Mouse (Mus musculus) right cerebral cortex, adult 2 months (tissue): ENCODE measurements around the gene Celf2.

ENCODE experiments used
- DNase-seq, 2 experiments: peaks; one replicate each; pipeline ENCODE4 v3.0.0; 2021 to 2022; ENCODE audit warnings: low spot score in 2 of 2

Gene Celf2

DNA sequence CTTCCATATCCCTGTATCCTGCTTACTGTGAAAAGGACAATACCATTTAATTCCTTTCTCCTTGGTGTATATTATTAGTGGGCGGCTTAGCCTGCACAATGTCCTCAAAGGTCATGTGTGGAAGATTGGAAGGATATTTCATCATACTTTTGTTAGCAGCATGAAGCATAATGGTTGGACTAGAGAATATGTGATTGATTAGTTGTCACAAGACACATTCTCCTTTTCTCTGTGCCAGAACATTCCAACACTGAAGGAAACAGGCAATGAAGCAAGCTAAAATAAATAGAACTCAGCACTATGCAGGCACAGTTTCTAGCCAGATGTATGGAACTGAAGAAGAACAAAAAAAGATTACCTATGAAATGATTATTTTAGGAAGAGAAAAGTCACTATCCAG is 482.6 kb downstream of the Celf2 start:
- no peak for DNase-seq

DNA sequence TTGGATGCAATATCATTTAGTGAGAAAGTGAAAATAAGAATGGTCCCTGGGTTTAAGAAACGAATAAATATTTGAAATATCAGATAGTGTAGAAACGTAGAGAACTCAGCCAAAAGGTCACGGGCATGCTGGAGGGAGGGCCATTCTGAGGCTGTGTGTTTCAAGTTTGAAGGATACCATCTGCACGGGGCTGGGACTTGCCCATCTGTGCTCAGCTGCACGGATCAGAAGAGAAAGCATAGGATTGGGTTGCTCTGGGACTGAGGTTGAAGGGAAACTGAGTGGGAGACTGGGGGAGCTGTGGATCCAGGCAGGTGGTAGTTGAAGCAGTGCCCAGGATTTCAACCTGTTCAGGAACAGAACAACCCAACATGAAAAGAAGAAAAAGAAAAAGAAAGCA is 483.8 kb downstream of the Celf2 start:
- no peak for DNase-seq

DNA sequence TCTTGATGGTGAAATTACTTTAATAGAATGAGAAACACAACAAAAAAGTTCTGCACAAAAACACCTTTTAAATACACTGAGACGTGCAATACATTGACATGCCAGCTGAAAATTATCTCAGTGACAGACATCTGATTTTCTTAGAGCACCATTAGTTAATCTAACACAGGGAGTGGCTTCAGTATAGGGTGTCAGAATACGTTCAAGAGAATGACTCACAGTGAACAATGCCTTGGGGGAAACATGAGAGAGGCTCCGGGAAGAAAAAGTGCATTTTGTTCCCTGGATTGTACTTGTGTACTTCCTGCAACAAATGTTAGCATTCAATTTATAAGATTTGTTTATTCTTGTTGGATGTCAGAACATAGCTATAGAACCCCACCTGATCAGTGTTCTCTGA is 487.2 kb downstream of the Celf2 start:
- no peak for DNase-seq

DNA sequence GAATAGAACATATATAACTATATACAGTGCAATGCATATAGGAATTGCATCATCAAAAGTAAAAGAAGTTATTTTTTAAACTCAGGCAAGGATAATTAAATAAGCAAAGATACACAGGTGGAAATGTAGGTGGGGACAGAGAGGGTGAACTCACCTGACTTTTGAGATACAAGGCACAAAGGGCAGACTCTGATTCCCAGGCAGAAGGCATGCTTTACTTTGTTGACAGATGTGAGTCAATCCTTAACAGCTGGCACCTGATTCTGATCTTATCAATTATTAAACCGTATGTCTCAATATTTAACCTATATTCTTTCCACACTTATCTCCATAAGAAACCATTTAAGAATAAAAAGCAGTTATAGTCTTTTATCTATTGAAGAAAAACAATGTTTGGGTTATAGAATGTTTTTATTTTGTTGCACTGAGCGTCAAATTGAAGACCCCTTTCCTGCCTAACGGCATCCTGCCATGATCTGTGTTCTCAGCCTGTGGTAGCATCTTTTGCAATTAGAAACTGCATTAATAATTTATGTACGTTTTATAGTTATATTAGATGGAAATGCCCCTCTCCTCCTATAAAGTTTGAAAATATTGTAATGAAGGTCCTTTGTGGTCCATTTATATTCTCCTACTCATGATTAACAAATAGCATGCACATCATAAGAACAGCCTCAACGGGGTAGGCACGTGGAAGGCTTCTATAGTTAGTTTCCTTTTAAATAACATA is 491.8 kb downstream of the Celf2 start:
- DNase-seq, result no peak

DNA sequence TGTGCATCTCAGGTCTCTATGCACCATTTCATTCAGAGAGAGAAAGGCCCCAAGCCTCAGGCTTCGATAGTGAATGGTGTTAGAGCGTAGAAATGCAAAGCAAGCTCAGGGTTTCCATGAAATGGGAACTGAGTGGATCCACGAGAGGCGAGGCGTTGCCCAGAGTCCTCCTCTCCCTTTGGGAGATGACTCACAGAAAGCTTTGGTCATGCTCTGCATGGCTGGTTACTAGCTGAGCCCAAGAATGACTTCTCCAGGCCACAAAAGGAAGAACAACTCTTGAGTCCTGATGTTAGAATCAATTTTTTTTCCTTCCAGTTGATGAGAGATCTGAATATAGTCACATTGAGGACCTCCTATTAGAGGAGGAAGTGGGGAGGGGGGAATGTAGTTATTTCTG is 496.2 kb downstream of the Celf2 start:
- no peak for DNase-seq

DNA sequence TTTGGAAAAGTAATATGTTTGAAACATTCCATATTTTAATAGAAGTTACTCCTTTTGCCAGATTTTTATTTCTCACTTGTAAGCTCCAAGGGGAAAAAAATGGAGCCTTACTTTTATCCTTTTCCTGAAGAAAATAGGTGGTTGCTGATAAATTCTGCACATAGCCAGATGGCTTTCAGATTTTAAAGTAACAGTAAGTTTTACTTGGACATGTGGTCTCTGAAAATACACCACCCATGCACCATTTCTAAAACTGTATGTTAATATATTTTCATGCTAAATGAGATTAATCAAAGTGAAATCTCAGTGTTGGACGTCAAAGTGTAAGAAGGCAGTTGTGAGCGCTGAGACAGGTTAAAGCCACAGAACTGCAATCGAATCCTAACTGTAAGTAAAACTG is 502.5 kb downstream of the Celf2 start:
- DNase-seq, result no peak

DNA sequence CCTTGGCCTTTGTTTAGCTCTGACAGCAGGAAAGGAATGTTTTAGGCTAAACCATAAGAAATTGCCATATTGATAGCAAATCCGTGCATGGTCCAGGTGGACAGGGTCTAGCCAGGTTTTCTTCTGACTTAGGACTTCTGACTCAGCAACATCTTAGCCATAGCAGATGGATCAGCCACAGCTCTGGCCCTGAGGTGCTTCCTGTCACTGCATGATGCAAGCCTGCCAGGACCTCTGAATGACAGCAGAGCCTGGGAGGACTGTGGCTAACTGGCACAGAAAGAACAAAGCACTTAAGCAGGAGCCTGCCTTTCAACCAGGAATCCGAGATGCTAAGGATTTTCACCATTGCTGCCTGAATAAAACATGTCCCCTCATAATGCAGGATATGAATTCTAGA is 507.4 kb downstream of the Celf2 start:
- DNase-seq, result no peak

DNA sequence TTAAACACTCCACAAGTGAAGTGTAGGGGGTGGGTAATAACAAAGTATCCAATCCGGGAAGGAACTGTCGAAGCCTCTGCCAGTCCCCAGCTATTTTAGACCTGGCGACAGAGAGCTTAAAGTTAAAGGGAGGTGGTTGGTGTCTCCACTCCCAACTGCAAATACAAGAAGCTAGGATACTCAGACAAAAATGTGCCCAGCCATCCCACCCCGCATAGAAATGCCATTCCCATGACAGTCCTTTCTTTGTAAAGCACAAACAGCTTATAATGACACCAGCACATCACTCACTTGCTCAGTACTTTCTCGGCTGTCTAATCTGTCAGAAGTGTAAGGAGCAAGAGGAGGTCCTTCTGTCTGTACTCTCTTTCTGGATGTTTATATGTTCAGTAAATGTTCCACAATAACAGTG is 518.3 kb downstream of the Celf2 start:
- no peak for DNase-seq

DNA sequence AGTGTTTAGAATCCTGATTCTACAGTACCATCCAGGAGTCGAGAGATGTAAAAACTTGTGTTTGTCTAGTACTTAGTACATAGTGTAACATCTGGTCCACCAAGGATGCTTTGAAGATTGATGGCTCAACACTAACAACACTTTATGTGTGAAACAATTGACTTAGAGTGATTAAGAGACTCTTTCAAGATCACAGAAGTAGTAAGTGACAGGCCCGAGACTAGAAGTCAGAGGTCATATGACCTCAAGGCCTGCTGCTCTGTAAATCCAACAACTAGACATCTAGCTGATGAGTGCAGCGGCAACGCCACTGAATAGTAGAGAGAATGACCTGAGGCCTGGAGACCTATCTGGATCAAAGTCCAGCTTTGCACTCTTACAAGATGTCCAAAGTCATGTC is 523.7 kb downstream of the Celf2 start:
- no peak for DNase-seq

DNA sequence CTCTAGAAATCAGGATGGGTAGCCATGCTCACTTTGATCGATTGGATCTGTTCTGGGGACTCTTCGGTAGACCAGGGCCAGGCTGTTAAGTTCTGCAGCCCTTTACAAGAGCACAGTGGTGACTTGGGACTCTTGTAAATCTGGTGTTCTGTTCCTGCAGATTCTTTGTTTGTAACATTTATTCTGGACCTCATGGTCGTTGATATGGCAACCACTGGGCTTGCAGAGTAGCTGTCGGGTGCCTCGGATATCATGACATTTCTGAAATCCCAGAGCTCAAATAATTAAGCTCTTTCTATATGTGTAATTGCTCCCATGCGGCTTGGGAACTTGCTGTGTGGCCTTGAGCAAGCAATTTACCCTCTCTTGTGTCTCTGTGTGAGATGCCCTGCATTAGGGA is 525.5 kb downstream of the Celf2 start:
- no peak for DNase-seq

DNA sequence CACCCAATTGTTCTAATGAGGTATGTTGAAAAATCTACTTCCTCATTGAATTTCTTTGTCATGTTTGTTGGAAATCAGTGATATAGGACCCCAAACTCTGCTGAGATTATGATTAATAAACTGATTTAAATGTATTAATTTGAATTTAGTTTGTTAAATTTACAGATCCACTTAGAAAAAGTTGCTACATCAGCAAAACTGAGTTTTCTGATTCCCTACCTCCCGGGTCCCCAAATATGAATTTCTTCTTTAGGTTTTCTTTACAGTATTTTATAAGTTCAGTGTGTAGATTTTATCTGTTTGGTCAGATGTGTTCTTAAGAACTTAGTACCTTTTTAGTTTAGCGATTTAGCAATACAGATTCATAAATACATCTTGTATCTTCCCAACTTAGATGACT is 533.1 kb downstream of the Celf2 start:
- DNase-seq, result no peak

DNA sequence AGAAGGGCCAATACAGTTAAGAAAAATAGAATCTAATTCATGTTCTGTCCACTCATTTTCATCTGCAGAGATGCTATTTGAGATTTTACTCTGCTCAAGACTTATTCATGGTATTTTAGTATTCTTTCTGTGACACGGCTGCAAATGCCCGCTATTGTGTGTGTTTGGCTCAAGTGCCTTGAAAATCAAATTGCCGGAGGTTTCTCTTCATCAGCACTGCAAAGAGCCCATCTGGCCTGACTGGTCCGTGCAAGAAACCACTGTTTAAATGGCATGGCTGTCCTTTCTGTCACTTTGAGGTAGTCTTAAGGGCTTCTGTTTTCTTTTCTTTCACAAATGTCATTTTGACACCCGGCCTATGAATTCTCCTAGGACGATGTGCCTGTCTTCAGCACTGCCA is 540.1 kb downstream of the Celf2 start:
- no peak for DNase-seq

DNA sequence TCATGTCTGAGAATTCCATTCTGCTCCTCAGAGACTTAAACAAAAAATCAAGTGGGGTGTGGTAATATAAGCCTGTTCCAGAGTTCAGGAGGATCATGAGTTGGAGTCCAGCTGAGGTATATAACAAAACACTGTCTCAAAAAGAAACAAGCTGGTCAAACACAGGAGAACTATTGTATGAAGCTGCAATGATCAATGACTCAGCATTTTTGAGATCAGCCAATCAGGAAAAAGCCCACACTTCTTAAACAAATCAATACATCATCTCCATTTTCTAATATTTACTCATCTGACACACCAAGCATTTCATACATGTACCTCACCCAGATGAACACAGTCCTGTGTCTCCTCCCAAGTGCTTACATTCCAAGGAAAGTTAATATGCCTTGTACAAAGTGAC is 544.1 kb downstream of the Celf2 start:
- DNase-seq, result no peak

DNA sequence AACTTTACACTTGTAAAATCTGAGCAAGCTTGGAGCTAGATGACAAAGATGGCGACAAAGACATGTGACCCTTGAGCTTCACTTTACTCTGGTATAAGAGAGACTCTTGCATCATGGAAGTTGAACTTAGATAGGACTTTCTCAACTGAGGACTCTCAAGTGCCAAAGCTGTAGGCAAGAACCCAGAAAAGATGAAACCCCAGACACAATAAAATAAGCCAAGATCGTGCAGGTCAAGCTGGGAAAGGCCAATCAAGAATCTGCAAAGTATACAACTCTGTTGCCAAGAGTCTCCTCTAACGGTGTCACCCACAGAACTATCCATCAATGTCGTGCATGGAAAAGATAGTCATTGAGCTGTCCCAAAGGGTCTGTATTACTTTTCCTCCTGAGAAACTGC is 558.7 kb downstream of the Celf2 start:
- DNase-seq, result no peak

DNA sequence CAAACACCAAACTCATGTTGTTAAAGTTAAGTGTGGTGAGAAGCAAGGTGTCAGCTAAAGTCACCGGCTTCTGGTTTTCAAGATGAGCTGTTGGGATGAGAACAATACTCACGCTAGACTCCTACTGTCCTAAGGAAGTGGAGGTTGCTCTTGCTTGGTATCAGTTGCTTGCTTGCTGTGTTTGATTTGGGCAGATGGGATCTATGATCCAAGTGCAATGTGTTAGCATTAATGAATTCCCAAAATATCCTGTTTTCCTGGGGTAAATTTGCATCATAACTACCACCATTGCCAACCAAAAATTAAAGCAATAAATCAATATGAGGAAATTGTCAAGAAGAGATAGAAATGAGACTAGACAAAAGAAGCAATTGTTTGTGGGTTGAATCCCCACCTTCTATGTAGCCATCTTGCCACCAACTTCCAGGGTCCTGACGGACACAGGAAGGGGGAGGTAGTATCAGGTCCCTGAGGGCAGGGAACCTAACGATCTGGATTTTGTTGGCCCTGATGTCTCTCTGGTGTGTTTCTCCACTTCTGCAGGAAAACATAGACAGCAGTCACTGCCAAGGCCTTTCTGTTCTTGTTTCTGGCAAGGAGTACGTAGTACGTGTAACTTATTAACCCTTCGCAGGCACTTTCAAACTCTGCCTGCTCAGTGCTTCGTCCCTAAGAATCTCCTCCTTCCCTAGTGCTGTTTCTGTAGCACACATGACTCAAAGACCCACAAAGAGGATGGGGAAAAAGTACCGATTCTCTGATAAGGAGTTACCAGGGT is 563.5 kb downstream of the Celf2 start:
- DNase-seq, result no peak

DNA sequence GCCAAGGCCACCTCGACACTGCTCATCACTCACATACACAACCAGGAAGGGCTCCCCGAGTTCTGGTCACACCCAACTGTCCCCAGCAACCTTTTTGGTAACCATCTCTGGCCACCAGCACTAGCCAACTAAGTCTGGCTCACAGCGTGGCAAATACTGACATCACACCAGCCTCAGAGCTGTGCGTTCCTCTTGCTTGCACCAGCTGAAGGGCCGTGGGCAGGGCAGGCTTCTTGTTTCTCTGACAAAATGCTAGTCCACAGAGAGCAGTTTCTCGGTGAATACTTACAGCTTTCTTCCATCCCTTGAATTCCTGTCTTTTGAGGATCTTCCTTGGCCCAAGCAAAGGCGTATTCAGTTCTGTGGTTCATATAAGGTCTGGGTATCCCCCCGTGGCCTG is 565.7 kb downstream of the Celf2 start:
- no peak for DNase-seq

DNA sequence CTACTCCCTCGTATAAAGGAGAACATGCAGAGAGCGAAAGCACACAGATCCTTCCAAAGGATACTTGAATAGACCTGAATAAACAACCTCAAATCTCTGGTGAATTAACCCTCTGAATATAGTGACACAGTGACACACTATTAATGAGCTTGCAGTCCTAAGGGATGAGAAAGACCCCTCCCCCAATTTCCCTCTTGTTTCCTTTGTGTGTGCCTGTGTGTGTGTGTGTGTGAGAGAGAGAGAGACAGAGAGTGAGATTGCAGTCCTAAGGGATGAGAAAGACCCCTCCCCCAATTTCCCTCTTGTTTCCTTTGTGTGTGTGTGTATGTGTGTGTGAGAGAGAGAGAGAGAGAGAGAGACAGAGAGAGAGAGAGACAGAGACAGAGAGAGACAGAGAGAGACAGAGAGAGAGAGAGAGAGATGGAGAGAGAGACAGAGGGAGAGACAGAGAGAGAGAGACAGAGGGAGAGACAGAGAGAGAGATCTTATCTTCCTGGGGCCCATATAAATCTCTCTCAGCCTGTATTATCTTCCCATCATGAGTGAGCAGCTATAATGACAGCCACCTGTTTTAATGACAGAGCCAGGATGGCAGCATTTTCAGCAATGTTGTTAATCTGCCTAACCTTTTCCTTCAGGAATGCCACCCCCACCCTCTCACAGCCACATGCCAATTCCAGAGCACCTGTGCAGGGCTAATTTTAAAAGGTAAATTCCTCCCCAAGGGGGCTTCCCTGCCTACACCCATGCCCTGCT is 566.5 kb downstream of the Celf2 start:
- DNase-seq, result no peak

DNA sequence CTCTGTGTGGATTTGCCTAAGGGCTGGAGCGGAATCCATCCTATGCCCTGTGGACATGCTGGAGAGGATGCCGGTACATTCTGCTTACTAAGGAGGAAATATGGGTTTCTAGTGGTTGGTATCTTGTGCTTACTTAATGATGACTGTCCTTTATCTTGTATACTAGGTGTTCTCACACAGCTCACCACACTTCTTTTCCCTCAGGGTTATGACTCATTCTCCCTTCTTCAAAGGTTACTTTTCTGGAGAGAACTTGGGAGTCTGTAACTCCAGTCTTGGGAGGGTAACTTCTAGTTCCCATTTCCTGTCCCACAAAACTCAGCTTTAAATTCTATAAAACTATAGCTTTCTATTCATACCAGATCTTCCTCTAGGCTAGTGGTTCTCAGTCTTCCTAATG is 570.2 kb downstream of the Celf2 start:
- DNase-seq, result no peak

DNA sequence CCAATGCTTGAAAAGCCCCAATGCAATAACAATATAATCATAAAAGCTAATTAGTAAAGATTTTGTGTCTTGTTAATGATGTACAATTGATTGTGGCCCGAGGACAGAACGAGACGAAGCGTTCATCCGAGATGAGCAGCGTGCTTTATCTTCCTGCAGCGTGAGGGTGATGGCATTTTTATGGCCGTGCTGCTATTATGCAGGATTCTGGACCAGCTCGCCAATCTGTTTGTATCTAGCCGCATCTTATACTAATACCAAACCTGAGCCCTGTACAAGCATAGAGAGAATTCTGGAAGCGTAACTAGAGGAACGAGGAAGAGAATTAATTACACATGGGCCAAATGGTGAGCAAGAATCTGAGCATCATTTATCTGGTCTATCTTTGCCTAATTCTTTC is 576.2 kb downstream of the Celf2 start:
- DNase-seq, result no peak

DNA sequence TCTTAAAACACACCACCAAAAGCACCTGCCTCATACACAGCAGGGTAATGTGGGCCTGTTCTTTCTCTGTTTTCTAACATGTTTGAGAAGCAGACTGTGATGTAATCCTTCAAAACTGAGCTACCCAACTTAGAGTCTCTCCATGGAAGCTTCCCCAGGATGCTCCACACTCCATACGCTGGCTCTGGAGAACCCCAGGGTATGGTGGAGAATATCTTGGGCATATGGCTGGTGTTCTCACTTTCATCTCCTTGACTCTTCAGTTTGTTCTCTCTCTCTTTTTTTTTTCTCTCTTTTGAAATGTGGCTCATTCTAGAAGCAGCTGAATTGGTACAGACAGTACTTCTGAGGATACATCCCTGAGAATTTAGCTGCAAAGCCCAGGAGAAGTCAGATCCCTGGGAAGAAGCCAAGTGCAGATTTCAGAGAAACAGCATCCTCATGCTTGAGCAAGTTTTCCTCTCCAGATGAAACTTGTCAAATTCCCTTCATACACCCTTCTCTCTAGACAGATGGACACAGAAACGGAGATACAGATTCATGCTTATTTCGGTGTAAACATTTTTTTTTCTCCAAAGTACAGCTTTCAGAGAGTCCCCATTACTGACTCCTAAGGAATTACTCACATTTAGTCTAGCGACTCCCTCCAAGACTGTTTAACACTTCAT is 581.5 kb downstream of the Celf2 start:
- peak in 1 of 2 experiments; percentile 37 for DNase-seq

DNA sequence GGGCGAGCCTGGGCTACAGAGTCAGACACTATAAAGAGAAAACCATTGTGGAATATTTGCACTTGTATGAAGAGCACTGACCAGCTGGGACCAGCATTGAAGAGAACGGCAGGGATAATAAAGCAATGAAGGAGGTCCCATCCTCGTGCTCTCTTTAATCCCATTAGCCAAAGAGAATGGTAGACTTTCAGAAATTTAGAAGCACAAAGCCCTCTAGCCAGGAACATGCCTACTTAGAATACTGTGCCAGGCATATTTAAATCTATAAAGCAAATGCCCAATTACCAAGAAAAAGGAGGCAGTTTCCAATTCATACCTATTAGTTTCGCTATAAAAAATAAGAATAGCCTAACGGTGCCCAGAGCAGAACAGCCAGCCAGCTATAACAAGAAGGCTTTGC is 583.9 kb downstream of the Celf2 start:
- no peak for DNase-seq

DNA sequence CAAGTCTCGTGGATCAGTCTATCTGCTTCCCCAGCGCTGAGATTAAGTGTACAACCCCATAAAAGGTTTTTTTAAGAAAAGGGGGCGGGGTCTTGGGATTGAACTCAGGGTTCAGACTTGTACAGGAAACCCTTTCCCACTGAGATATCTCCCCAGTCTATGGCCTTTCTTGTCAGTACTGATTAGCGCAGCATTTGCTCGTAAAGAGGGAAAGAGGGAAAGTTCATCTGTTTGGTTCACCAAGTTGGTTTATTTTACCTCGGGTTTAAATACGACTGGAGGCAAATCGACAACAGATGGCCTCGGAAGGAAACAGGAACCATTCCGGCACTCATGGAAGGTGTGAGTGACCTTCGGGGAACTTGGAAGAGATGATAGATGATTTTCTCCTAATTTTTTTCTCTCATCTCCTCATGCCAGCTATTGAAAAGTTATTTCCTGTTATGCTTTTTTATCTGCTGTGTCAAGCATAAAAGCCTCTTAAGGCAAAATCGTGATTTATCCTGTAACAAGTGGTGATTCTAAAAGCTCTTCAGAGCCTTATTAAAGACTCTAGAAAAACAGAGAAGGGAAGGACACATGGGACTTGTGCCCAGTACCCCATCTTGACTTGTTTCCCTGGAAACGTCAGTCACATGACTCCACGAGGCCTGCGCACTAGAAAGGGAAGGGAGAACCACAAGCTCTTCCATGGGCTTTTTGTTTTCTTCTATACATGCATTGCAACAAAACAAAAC is 585.5 kb downstream of the Celf2 start:
- DNase-seq, result no peak
